Mouse (Mus musculus) liver, embryonic 16.5 days (tissue): ENCODE measurements around the gene Dicer1. TPM values are rescaled to one million over a fixed set of nuclear protein-coding genes. Genes with fewer than 3 reads are reported as not detected.

ENCODE experiments used
- ATAC-seq: fragments of 200-750 bp; cut with Nextera tagmentation; 2 replicates; pipeline ENCODE4 v1.8.0; 2017; ENCODE audit warnings: low read depth, mild to moderate bottlenecking, moderate number of reproducible peaks, moderate library complexity
- H3K27ac ChIP-seq: fragments of 300-500 bp; sonication (generic); 2 replicates; pipeline ENCODE4 v1.5.1; 2014; ENCODE audit warnings: mild to moderate bottlenecking, low read length
- H3K27me3 ChIP-seq: fragments of 300-500 bp; sonication (generic); 2 replicates; pipeline ENCODE4 v1.6.1; 2014; ENCODE audit warnings: low read depth, low read length, mixed read lengths; ENCODE audit not compliant: control insufficient read depth, insufficient read depth
- H3K36me3 ChIP-seq: fragments of 300-500 bp; sonication (generic); 2 replicates; pipeline ENCODE4 v1.6.1; 2014; ENCODE audit warnings: mild to moderate bottlenecking; ENCODE audit not compliant: control insufficient read depth, insufficient read depth
- H3K4me1 ChIP-seq: fragments of 300-500 bp; sonication (generic); 2 replicates; pipeline ENCODE4 v1.6.1; 2014; ENCODE audit warnings: low read depth, low read length, mixed read lengths; ENCODE audit not compliant: control insufficient read depth
- H3K4me2 ChIP-seq: fragments of 300-500 bp; sonication (generic); 2 replicates; pipeline ENCODE4 v1.6.1; 2014; ENCODE audit warnings: low read depth, low read length, mixed read lengths
- H3K4me3 ChIP-seq: fragments of 300-500 bp; sonication (generic); 2 replicates; pipeline ENCODE4 v1.5.1; 2014; ENCODE audit warnings: low read depth, mild to moderate bottlenecking, low read length
- H3K9ac ChIP-seq: fragments of 300-500 bp; sonication (generic); 2 replicates; pipeline ENCODE4 v1.6.1; 2014; ENCODE audit warnings: low read depth, low read length
- H3K9me3 ChIP-seq: fragments of 300-500 bp; sonication (generic); replicated peaks from 2 replicates; pipeline ENCODE4 v1.6.1; 2016; ENCODE audit warnings: low read length; ENCODE audit not compliant: control insufficient read depth
- WGBS: fragments of 180-500 bp; shearing (Covaris S2); extraction: QIAGEN DNeasy Blood & Tissue Kit; methylation state at CpG from one replicate; pipeline ENCODE4 v1.1.7; 2014; ENCODE audit not compliant: insufficient replicate concordance; 5-methylcytosine and 5-hydroxymethylcytosine counted together
- polyA plus RNA-seq: library from polyadenylated mRNA; unstranded; fragments of >200 nt; fragmentation: Nextera tagmentation; extraction: Ambion mirVana; gene quantifications from 2 replicates; pipeline ENCODE4 v1.2.1, GENCODE M21; 2015

The Dicer1 gene
- polyA plus RNA-seq, 1 experiment from 2014 or later, result 4.7 TPM

DNA sequence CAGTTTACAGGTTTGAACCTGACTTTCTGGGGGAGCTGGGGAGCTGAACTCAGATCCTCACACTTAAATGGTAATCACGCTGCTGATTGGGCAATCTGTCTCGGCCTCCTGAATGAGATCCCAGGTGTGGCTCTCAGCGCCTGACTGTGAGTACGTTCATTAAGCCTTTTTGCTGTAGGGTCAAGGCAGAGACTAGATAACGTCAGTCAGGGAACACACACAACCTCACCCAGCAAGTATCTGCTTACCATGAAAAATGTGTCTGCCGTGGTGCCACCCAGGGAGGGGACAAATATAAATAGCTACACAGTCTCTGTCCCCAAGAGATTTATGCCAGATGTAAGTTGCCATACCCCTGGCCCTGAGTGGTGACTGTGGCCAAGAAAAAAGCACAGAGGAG, 99.7 kb downstream of the Dicer1 start:
- Histone ChIP-seq H3K9ac (no peak overlapping the region), H3K36me3 (no peaks in the 10 kb centered on the region), H3K4me2 (no peak overlapping the region), H3K9me3 (no peaks in the 10 kb centered on the region), H3K4me1 (no peaks in the 10 kb centered on the region), H3K27ac (no peak overlapping the region), H3K4me3 (no peak overlapping the region), H3K27me3 (no peaks in the 10 kb centered on the region)
- WGBS, result 48% methylated on average over 6 of the region's 6 CpGs
- no peak for ATAC-seq

DNA sequence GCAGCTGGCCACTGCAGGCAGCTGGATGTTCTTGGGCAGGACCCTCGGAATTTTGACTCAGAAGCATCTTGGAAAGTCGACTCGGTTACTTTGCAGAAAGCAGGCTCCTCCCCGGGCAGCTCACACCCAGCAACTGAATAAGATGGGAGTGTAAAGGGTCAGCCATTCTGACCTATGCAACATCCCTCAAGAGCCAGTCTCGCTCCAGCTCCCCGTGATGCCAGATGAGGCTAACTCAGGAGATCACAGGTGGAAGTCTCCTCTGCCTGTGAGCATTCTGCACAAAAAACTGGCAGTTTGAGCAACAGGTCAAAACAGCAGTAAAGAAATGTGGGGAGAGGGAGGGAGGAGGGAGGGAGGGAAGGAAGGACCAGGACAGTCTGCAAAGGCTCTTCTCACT, 100.5 kb downstream of the Dicer1 start:
- Histone ChIP-seq H3K4me3 (no peak overlapping the region), H3K9me3 (no peaks in the 10 kb centered on the region), H3K4me1 (no peaks in the 10 kb centered on the region), H3K4me2 (no peak overlapping the region), H3K36me3 (no peaks in the 10 kb centered on the region), H3K9ac (no peak overlapping the region), H3K27ac (no peak overlapping the region), H3K27me3 (no peaks in the 10 kb centered on the region)
- WGBS, result 39% methylated on average over 6 of the region's 6 CpGs
- no peak for ATAC-seq

- H3K36me3 ChIP-seq, result no peaks in the 10 kb centered on the region
- no peaks in the 10 kb centered on the region for H3K9me3 ChIP-seq
- no peak for ATAC-seq
- H3K4me3 ChIP-seq, result no peak overlapping the region
- H3K4me2 ChIP-seq, result no peak overlapping the region
- no peaks in the 10 kb centered on the region for H3K4me1 ChIP-seq
- no peak overlapping the region for H3K9ac ChIP-seq
- no peak overlapping the region for H3K27ac ChIP-seq
- H3K27me3 ChIP-seq, result no peaks in the 10 kb centered on the region
- 57% methylated on average over 14 of the region's 14 CpGs for WGBS
Observed at GRCm38 (mm10) chr12:104650510-104651260, 101.1 kb downstream of the Dicer1 start.

DNA sequence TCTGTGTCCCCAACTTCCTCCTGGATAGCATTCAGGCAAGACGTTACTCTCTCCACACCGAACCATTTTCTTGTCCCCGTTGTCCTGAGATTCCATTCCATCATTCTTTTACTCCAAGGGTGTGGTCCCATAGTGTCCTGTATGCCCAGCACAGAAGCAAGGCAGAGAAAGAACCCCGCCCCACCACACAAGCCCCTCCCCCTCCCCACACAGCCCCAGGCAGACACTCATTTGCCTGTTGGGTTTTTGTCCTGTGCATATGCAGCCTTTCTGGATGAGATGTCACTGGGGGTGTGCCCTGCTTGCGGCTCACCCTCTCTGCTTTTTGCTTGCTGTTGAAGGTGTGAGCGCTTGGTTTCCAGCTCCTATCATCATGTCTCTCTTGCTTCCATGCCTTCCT, 103.4 kb downstream of the Dicer1 start:
- no peaks in the 10 kb centered on the region for H3K36me3 ChIP-seq
- H3K4me2 ChIP-seq, result no peak overlapping the region
- H3K4me1 ChIP-seq, result no peaks in the 10 kb centered on the region
- ATAC-seq, result no peak
- WGBS, result 65% methylated on average over 6 of the region's 6 CpGs
- H3K27me3 ChIP-seq, result no peaks in the 10 kb centered on the region
- no peak overlapping the region for H3K4me3 ChIP-seq
- H3K27ac ChIP-seq, result no peak overlapping the region
- H3K9me3 ChIP-seq, result no peaks in the 10 kb centered on the region
- no peak overlapping the region for H3K9ac ChIP-seq

GRCm38 (mm10) chr12:104642337-104642736, 109.4 kb downstream of the Dicer1 start:
- Histone ChIP-seq H3K27ac (no peak overlapping the region), H3K9ac (no peak overlapping the region), H3K27me3 (peaks cover 4% of the 10 kb centered on the region; the same call in 1 of the 2 replicates), H3K4me2 (no peak overlapping the region), H3K9me3 (no peaks in the 10 kb centered on the region), H3K4me3 (no peak overlapping the region), H3K36me3 (no peaks in the 10 kb centered on the region), H3K4me1 (no peaks in the 10 kb centered on the region)
- 39% methylated on average over 7 of the region's 7 CpGs for WGBS
- ATAC-seq, result no peak

GRCm38 (mm10) chr12:104640934-104641333, 110.8 kb downstream of the Dicer1 start:
- Histone ChIP-seq H3K4me2 (no peak overlapping the region), H3K36me3 (no peaks in the 10 kb centered on the region), H3K27ac (no peak overlapping the region), H3K9ac (no peak overlapping the region), H3K4me3 (no peak overlapping the region), H3K4me1 (no peaks in the 10 kb centered on the region), H3K9me3 (no peaks in the 10 kb centered on the region), H3K27me3 (peaks cover 12% of the 10 kb centered on the region)
- ATAC-seq, result no peak
- 55% methylated on average over 1 of the region's 1 CpGs for WGBS

DNA sequence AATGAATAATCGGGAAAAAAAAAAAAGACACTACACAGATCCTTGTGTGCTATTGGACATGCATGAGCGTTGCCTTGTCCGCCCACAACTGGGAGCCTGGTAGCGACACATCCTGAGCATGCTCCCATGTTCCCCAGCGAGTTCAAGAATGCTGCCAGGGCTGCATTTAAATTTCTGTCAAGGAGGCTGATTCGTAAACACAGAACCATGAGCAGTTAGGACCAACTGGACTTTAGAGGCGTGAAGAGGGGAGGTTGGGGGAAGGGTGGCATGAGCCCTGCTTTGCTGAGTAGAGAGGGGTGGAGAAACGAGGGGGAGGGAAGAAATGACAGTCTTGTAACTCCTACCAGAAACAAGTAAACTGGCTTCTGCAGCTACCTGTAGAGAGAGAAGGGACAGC, 113.6 kb downstream of the Dicer1 start:
- no peak for ATAC-seq
- 26% methylated on average over 8 of the region's 8 CpGs for WGBS
- H3K36me3 ChIP-seq, result no peaks in the 10 kb centered on the region
- no peaks in the 10 kb centered on the region for H3K9me3 ChIP-seq
- H3K4me2 ChIP-seq, result no peak overlapping the region
- no peak overlapping the region for H3K27ac ChIP-seq
- H3K27me3 ChIP-seq, result peaks cover 12% of the 10 kb centered on the region
- H3K4me3 ChIP-seq, result no peak overlapping the region
- no peaks in the 10 kb centered on the region for H3K4me1 ChIP-seq
- no peak overlapping the region for H3K9ac ChIP-seq

Other genes with a start within 250 kb of the Dicer1 start
- 0.55 and 0.63 TPM in 2 replicates for gene Clmn, start 113.1 kb upstream of the Dicer1 start, polyA plus RNA-seq